Mouse (Mus musculus) T-cell, adult 2 months (primary cell): ENCODE results near the gene Arih2.
"Not testable (repeated sequence)": the region's sequence is repeated elsewhere in the genome, so short reads cannot be mapped to it uniquely, and the experiment has no call there.

Experiments
- DNase-seq: peaks from one replicate; pipeline ENCODE4 v3.0.0; 2022; ENCODE audit warnings: low spot score

Gene Arih2

DNA sequence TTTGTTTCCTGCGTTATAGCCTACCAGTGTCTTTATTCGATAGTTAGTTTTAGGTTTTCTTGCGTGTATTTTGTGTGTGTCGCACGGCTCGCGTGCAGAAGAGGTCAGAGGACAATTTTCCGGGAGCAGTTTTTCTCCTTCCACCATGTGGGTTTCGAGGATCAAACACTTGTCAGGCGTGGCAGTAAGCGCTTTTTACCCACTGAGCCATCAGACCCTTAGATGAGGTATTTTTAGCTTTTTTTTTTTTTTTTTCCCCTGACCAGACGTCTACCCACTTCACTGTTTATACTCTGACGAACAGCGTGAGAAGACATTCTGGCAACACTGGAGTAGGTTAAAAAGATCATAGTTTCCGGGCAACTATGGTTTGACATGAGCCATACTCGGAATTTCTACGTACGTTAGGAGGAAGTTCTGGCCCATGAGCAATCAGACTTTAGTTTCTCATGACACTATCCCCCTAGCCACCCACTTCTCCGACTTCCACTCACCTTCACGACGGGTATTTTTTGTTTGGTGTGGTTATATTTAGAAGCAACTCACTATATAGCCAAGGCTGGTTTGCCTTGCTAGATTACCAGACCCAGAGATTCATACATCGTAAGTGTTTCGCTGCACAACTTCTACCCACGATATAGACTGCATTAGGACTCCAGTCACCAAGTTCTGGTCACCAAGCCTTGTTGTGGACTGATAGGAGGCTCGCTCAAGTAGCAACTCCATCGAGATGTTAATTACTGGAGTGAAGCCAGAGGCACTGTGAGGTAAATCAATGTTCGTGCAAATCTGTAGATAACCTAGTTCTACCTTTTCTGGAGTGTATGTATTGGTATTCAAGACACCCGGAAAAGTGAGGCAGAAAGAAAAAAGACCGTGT is 615 bp upstream of the Arih2 start:
- peak; percentile 56 for DNase-seq

- peak; percentile 10 for DNase-seq
These were observed 1.0 kb downstream of the Arih2 start for GRCm38 (mm10) chr9:108648166-108648565.

GRCm38 (mm10) chr9:108639825-108640224 is 9.4 kb downstream of the Arih2 start:
- no peak for DNase-seq

DNA sequence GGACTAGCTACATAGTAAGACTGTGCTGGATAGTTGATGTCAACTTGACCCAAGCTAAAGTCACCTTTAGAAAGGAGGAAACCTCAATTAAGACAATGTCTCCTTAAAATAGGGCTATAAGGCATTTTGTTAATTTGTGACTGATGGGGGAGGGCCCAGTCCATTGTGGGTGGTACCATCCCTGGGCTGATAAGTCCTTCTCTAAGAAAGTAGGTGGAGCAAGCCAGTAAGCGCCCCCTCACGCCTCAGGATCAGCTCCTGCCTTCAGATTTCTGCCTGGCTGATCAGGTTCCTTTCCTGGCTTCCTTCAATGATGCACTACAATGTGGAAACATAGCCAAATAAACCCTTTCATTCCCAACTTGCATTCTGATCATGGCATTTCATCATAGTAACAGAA is 13.8 kb downstream of the Arih2 start:
- DNase-seq = no peak

DNA sequence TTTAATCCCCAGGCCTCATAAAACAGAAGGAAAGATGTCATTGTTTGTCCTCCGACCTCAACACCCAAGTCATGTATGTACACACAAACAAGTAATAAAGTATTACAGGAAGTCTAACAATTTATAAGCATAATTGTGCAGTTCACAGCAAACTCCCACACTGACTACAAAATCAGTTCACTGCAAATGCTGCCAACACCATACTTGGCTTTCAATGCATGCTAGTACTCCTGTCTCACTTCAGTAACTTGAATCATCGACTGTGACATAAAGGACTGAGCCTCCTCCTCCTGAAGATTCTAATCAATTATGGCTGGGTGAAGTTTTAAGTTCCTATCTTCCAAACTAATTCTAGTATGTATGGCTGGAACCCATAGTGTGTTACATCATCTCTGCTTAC is 15.3 kb downstream of the Arih2 start:
- DNase-seq = no peak

DNA sequence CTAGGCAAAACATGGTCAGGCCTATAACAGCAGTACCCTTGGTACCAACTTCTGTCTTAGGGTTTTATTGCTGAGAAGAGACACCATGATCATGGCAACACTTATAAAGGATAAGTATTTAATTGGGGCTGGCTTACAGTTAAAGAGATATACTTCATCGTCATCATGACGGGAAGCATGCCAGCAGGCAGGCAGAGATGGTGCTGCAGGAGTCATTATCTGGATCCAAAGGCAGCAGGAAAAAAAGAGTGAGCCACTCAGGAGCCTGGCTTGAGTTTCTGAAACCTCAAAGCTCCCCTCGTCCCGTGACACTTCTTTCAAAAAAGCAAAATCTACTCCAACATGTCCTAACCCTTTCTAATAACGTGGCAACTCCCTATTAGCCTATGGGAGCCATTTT is 16.8 kb downstream of the Arih2 start:
- no peak for DNase-seq

DNA sequence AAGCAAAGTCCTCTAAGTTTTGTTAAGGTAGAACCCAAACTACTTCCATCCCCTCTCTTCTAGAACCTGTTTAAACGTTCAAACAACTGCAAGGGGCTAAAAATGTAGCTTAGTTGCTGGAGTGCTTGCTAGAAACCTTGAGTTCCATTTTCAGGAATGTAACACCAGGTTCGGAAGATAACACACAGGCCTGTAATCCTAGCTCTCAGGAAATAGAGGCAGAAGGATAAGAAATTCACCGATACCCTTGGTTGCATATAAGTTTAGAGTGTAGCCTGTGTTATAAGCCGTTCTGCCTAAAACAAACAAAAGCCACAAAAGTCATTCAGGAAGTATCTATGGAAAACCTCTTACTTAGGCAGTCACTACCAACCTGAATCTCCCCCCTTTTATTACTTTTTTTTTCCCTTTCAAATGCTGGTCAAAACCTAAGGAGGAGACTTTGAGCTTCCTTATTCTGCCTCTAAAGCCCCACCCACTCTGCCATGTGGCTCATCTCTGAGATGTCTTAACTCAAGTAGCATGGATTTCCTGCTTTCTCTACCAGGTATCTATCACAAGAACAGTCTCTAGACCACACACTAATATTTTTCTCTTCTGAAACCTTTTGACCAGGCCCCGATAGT is 17.4 kb downstream of the Arih2 start:
- DNase-seq = no peak

DNA sequence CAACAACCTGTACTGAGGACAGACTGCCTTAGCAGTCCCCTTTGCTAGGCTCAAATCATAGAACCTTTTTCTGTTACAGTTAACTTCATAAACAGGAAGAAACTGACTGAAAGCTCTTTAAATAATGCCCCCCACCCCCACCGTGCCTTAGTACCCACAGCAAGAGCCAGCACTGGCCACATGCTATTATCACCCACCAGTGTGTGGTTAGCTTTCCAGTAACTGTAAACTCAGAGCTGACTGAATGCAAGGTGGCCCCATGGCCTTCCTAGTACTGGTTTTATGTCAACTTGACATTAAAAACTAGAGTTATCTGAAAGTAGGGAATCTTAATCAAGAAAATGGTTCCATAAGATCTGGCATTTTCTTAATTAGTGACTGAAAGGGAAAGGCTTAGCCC is 18.5 kb downstream of the Arih2 start:
- DNase-seq = no peak

- peak; percentile 13 for DNase-seq
These were observed 21.0 kb downstream of the Arih2 start for GRCm38 (mm10) chr9:108628141-108628540.

DNA sequence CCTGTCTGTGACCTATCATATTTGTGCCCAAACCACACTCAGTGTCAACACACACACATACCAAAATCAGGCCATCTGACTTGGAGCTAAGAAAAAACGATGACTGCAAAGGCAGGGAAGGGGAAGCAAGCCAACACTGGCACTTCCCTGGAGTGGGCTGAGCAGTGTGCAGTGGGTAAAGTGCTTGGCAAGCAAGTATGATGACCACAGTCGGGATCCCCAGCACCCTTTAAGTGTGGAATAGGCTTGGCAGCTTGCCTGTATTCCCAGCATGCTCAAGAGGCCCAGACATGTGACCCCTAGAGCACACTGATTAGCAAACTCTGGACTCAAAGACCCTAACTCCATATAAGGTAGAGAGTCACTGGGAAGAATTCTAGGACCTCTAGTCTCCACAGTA is 22.7 kb downstream of the Arih2 start:
- no peak for DNase-seq

DNA sequence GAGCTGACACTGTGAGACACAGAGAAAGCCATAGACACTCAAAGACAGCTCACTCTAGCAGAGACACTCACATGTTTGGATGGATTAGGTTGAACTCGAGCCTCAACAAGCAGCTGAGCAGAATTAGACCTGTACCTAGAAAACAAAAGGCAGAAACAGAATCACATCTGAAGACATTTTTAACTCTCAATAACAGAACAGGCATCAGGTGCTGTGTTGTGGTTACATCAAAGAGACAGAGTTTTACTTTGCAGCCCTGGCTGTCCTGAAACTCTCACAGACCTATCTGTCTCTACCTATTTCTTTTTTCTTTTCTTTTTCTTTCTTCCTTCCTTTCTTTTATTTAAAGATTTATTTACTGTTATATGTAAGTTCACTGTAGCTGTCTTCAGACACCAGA is 31.9 kb downstream of the Arih2 start:
- DNase-seq = peak; percentile 45

DNA sequence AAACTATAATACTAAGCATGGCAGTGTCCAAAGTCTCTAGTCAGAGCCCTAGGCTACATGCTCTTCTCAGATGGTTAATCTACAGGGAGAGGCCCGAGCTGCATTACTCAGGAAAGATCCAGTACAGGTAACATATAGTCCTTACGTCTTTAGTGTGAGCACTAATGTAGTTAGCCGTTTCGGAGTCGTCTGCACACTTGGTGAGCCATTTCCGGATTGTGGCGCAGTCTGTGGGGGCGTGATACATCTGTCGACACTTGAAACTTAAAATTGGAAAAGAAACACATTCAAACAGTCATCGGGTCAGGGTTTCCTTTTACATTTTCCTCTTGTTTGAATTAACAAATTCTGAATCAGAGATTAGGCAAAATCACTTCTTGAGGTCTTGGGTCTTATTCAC is 37.7 kb downstream of the Arih2 start:
- DNase-seq = no peak

GRCm38 (mm10) chr9:108608889-108609288 is 40.3 kb downstream of the Arih2 start:
- no peak for DNase-seq

DNA sequence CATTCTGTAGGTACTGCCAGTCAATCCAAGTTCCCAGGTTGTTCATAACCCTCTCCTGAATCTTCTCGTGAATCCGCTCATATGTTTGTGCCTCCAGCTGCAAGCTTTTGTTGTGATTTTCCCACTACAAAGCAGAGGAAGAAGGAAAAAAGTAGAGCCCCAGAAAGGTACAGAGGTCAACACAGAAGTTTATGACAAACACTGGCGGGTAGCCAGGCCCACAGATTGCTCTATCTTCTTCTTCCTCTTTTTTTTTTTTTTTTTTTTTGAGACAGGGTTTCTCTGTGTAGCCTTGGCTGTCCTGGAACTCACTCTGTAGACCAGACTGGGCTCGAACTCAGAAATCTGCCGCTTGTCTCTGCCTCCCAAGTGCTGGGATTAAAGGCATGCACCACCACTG is 41.3 kb downstream of the Arih2 start:
- not testable (repeated sequence) for DNase-seq

DNA sequence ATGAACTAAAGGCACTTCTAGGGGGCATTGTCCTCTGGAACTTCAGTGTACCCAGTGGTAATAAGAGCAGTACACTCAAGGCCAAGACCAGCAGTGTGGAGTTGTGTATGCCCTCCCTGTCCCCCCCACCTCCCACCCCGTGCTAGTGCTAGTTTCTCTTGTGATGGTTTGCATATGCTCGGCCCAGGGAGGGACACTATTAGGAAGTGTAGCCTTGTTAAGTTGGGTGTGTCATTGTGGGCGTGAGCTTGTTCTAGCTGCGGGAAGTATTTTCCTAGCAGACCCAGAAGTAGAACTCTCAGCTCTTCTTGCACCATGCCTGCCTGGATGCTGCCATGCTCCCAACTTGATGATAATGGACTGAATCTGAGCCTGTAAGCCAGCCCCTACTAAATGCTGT is 47.2 kb downstream of the Arih2 start:
- no peak for DNase-seq

GRCm38 (mm10) chr9:108600011-108600410 is 49.2 kb downstream of the Arih2 start:
- DNase-seq = no peak

DNA sequence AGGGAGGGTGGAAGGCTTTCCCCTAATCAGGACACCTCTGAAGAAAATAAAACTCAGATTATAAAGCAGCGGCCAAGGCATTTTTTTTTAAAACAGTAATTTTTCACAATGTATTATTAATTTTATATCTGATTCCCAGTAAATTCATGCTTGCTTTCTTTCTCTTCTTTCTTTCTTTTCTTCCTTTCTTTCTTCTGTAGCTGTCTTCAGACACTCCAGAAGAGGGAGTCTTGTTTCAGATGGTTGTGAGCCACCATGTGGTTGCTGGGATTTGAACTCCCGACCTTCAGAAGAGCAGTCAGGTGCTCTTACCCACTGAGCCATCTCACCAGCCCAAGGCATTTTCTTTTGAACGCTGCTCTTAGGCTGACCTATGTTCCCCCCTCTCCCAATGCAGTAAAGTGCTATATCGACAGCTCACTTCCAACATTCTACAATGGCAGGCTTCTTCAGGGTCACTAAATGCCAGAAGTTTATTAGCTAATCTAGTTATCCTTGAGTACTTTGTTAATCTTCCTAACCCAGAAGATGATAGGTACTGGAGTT is 50.1 kb downstream of the Arih2 start:
- no peak for DNase-seq

DNA sequence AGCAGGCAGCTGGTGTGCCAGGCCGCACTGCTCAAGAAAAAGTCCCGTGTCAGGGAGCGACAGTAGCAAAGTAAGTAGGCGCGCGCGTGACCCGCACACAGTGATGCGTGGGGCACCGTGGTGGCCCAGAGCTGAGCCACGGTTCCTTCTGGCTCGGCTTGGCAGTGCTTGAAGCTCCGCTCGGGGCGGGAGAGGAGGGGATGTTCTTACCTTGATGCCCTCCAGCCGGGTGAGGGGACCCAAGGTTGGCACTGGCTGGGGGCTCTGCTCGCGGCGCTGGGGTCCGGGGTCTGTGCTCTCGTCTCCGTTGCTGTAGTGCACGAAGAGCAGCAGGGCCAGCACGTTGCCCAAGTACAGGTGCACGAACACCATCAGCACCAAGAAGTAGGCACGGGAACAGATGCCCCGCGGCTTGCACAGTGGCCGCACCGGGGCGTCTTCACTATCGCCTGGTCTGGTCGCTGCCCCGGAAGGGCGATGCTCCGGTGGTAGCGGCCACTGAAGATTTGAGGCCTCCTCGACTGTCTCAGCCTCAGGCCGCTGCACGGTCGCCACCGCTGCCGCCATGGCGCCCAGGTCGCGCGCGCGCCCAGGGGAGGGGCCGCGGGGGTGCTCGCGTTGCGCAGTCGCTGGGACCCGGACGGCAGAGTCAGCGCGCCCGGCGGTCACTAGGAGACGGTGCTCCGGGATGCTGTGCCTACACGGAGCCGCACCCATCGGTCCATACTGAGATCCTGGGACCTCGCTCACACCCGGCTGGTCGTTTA is 52.0 kb downstream of the Arih2 start, which contains the start of gene P4htm:
Gene P4htm, minus strand, starts transcription at position 670 of the 767 bp plus-strand sequence.
- peak; percentile 65 for DNase-seq

- no peak for DNase-seq
These were observed 54.8 kb downstream of the Arih2 start for GRCm38 (mm10) chr9:108594354-108594753.

- DNase-seq = no peak
These were observed 57.7 kb downstream of the Arih2 start for GRCm38 (mm10) chr9:108591462-108591861.

DNA sequence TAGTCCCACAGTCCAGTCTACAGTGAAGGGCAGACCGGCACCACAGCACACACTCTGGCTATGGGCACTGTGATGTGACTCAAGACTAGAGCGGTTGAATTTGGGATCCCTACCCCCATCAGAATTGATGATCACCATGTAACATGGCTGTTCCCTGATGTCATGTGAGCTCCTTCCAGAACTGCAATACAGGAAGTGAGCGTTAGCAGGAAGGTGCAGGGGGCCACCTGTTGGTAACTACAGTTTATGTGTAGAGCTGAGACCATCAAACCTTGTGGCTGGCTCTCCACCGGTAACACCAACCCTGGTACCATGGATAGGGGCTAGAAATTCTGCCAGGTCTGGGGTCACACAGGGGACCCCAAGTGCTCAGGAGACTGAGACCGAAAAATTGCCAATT is 60.0 kb downstream of the Arih2 start:
- DNase-seq = no peak

DNA sequence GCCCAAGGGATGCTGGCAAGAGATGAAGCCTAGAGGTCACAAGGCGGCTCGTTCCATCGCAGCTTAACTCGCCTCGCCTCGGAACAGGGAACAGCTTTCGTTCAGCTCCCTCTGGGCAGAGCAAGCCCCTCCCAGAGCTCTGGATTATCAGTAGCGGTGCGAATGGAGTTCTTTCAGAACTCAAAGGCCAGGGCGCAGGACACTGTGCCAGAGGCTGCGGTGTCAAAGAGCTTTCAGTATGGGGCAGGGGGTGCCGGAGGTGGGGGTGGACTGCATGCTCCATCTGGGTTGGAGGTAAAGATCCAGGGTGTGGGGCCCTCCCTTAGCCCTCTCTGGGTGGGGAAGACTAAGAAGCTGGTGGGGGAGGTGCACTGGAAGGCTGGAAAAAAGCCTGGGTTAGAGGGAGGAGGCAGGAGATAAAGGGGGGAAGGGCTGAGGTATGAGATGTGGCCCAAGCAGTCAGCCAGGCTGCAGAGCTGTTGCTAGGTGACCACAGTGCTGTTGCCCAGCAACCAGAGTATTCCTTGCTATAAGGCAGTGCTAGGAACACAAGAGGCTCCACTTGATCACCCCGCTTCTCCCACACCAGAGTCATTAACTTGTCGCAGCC is 61.5 kb downstream of the Arih2 start:
- no peak for DNase-seq
